12 mouse cellular contexts compared by ENCODE assay signal in genomic region chr6:111866101-111866598, GRCm38 (mm10).
DNase-seq lines count a peak whose midpoint lies in the region; ATAC-seq lines count a peak whose summit lies in the region.
"Had no signal": no experiment of that assay in that cellular context is flagged by ENCODE, and none has a peak within 500 bp of the region (broad histone marks: within the 10 kb centered on the region; RNA-seq: fewer than 3 reads in every experiment).

No protein-coding gene starts in this region.

- no peak overlapping the region for H3K4me3 ChIP-seq in embryonic facial prominence, embryonic 14.5 days (ENCODE audit: low read depth, low read length)
- H3K4me3 ChIP-seq in embryonic facial prominence, embryonic 10.5 days: no peak overlapping the region
- no peak overlapping the region for H3K4me3 ChIP-seq in forebrain, embryonic 14.5 days (ENCODE audit: low read depth, low read length)
- H3K4me3 ChIP-seq: liver, embryonic 15.5 days had no signal

- H3K27me3 ChIP-seq in embryonic facial prominence, embryonic 14.5 days (replicated peaks; ENCODE audit: control insufficient read depth, insufficient read depth, low read length): no peaks in the 10 kb centered on the region
- no peaks in the 10 kb centered on the region for H3K27me3 ChIP-seq in embryonic facial prominence, embryonic 10.5 days (replicated peaks; ENCODE audit: low read depth, poor library complexity, severe bottlenecking)
- no peaks in the 10 kb centered on the region for H3K27me3 ChIP-seq in forebrain, embryonic 14.5 days (replicated peaks; ENCODE audit: control insufficient read depth, insufficient read depth, low read length)
- H3K27me3 ChIP-seq: liver, embryonic 15.5 days had no signal

- no peak overlapping the region for H3K4me2 ChIP-seq in embryonic facial prominence, embryonic 14.5 days (ENCODE audit: low read depth, low read length)
- H3K4me2 ChIP-seq in forebrain, embryonic 14.5 days (ENCODE audit: low read length): no peak overlapping the region
- H3K4me2 ChIP-seq: liver, embryonic 15.5 days had no signal

- H3K9me3 ChIP-seq in embryonic facial prominence, embryonic 14.5 days (ENCODE audit: control insufficient read depth, low read length): no peaks in the 10 kb centered on the region
- no peaks in the 10 kb centered on the region for H3K9me3 ChIP-seq in embryonic facial prominence, embryonic 10.5 days
- H3K9me3 ChIP-seq in forebrain, embryonic 14.5 days (replicated peaks; ENCODE audit: control insufficient read depth, low read length): no peaks in the 10 kb centered on the region
- H3K9me3 ChIP-seq: liver, embryonic 15.5 days had no signal

- no peak for DNase-seq in embryonic facial prominence, embryonic 14.5 days (ENCODE audit: low spot score)
- no peak for DNase-seq in embryonic facial prominence, embryonic 10.5 days (ENCODE audit: low spot score)
- DNase-seq in Muller cell, postnatal 12 days (ENCODE audit: inconsistent ontology term): peak; percentile 91
- DNase-seq in forebrain, embryonic 14.5 days (ENCODE audit: low spot score): peak; percentile 91
- DNase-seq in layer of hippocampus, postnatal 10 days (ENCODE audit: low spot score in 2 of 2): peak; percentile 64 to 68
- DNase-seq in adrenal gland, postnatal 14 days: no peak
- DNase-seq in urinary bladder, adult 18-20 months (ENCODE audit: low spot score in 2 of 2): no peak
- no peak for DNase-seq in heart, adult 8-10 months (ENCODE audit: low spot score)
- DNase-seq: adrenal gland, adult 8-10 months; heart, postnatal 10 days had no signal

- H3K27ac ChIP-seq in embryonic facial prominence, embryonic 14.5 days (replicated peaks; ENCODE audit: low read depth, low read length): no peak overlapping the region
- no peak overlapping the region for H3K27ac ChIP-seq in embryonic facial prominence, embryonic 10.5 days (replicated peaks)
- H3K27ac ChIP-seq in forebrain, embryonic 14.5 days (ENCODE audit: low read depth, low read length): no peak overlapping the region
- H3K27ac ChIP-seq: liver, embryonic 15.5 days had no signal

- H3K4me1 ChIP-seq in embryonic facial prominence, embryonic 14.5 days (ENCODE audit: control insufficient read depth, insufficient read depth, low read length): no peaks in the 10 kb centered on the region
- H3K4me1 ChIP-seq in embryonic facial prominence, embryonic 10.5 days: no peaks in the 10 kb centered on the region
- no peaks in the 10 kb centered on the region for H3K4me1 ChIP-seq in forebrain, embryonic 14.5 days (ENCODE audit: control insufficient read depth, insufficient read depth, low read length)
- H3K4me1 ChIP-seq: liver, embryonic 15.5 days had no signal

- no peaks in the 10 kb centered on the region for H3K36me3 ChIP-seq in embryonic facial prominence, embryonic 14.5 days (ENCODE audit: control insufficient read depth, insufficient read depth, low read length)
- H3K36me3 ChIP-seq in embryonic facial prominence, embryonic 10.5 days (replicated peaks): no peaks in the 10 kb centered on the region
- no peaks in the 10 kb centered on the region for H3K36me3 ChIP-seq in forebrain, embryonic 14.5 days (ENCODE audit: control insufficient read depth, insufficient read depth, low read length)
- H3K36me3 ChIP-seq: G1E; liver, embryonic 15.5 days had no signal

- 64% methylated on average over 3 of the region's 3 CpGs for WGBS in embryonic facial prominence, embryonic 14.5 days
- WGBS in embryonic facial prominence, embryonic 10.5 days: 77% methylated on average over 3 of the region's 3 CpGs
- 48% methylated on average over 3 of the region's 3 CpGs for WGBS in forebrain, embryonic 14.5 days

- no peak overlapping the region for H3K9ac ChIP-seq in embryonic facial prominence, embryonic 14.5 days (ENCODE audit: low read depth, low read length)
- H3K9ac ChIP-seq in forebrain, embryonic 14.5 days (ENCODE audit: low read length): no peak overlapping the region
- H3K9ac ChIP-seq: liver, embryonic 15.5 days had no signal

- ATAC-seq in embryonic facial prominence, embryonic 14.5 days (ENCODE audit: low read depth): peak; percentile 18; the same call in 1 of the 2 replicates
- peak; percentile 94 for ATAC-seq in forebrain, embryonic 14.5 days

Comparison
In these comparisons a context has a peak if more than half of its experiments do, and no peak if none do; other contexts are left out.
1. DNase-seq: peak in Muller cell, postnatal 12 days (single experiment), forebrain, embryonic 14.5 days (single experiment) and layer of hippocampus, postnatal 10 days (2 of 2); none in embryonic facial prominence, embryonic 14.5 days (single experiment), embryonic facial prominence, embryonic 10.5 days (single experiment), adrenal gland, postnatal 14 days (single experiment), urinary bladder, adult 18-20 months (0 of 2) and heart, adult 8-10 months (single experiment).